Mouse (Mus musculus) hindbrain, embryonic 11.5 days (tissue): ENCODE measurements around the gene Bub3. TPM values are rescaled to one million over a fixed set of nuclear protein-coding genes. Genes with fewer than 3 reads are reported as not detected.

Experiments
- ATAC-seq: fragments of 200-750 bp; cut with Nextera tagmentation; 2 replicates; pipeline ENCODE4 v1.8.0; 2017; ENCODE audit warnings: mild to moderate bottlenecking, moderate TSS enrichment, moderate library complexity; ENCODE audit not compliant: low FRiP score
- DNase-seq: peaks from one replicate; pipeline ENCODE4 v3.0.0-alpha.2; 2015; ENCODE audit warnings: low spot score
- H3K27ac ChIP-seq: fragments of 300-500 bp; sonication (generic); 2 replicates; pipeline ENCODE4 v1.5.1; 2014; ENCODE audit warnings: mild to moderate bottlenecking, low read depth, low read length
- H3K27me3 ChIP-seq: fragments of 300-500 bp; sonication (generic); 2 replicates; pipeline ENCODE4 v1.6.1; 2014; ENCODE audit warnings: mild to moderate bottlenecking, low read length, moderate library complexity, mixed read lengths; ENCODE audit not compliant: control insufficient read depth, insufficient read depth
- H3K36me3 ChIP-seq: fragments of 300-500 bp; sonication (generic); 2 replicates; pipeline ENCODE4 v1.6.1; 2014; ENCODE audit warnings: mild to moderate bottlenecking, low read length, moderate library complexity, mixed read lengths; ENCODE audit not compliant: control insufficient read depth, insufficient read depth
- H3K4me1 ChIP-seq: fragments of 300-500 bp; sonication (generic); replicated peaks from 2 replicates; pipeline ENCODE4 v1.6.1; 2014; ENCODE audit warnings: low read length, mixed read lengths; ENCODE audit not compliant: control insufficient read depth, insufficient read depth
- H3K4me2 ChIP-seq: fragments of 300-500 bp; sonication (generic); replicated peaks from 2 replicates; pipeline ENCODE4 v1.6.1; 2014; ENCODE audit warnings: mild to moderate bottlenecking, low read depth, low read length
- H3K4me3 ChIP-seq: fragments of 300-500 bp; sonication (generic); 2 replicates; pipeline ENCODE4 v1.5.1; 2014; ENCODE audit warnings: low read depth, low read length
- H3K9ac ChIP-seq: fragments of 300-500 bp; sonication (generic); 2 replicates; pipeline ENCODE4 v1.6.1; 2014; ENCODE audit warnings: low read depth, low read length
- H3K9me3 ChIP-seq: fragments of 300-500 bp; sonication (generic); 2 replicates; pipeline ENCODE4 v1.6.1; 2016; ENCODE audit warnings: low read length; ENCODE audit not compliant: control insufficient read depth
- WGBS: fragments of 180-500 bp; shearing (Covaris S2); extraction: QIAGEN DNeasy Blood & Tissue Kit; methylation state at CpG from one replicate; pipeline ENCODE4 v1.1.7; 2014; 5-methylcytosine and 5-hydroxymethylcytosine counted together
- polyA plus RNA-seq: library from polyadenylated mRNA; unstranded; fragments of >200 nt; fragmentation: Nextera tagmentation; extraction: Ambion mirVana; gene quantifications from 2 replicates; pipeline ENCODE4 v1.2.1, GENCODE M21; 2014

The Bub3 gene
- polyA plus RNA-seq, 1 experiment from 2014 or later = 278 TPM

- peaks cover 90% of the 10 kb centered on the region for H3K27me3 ChIP-seq
- peaks cover 14% of the 10 kb centered on the region; the same call in 1 of the 2 replicates for H3K4me1 ChIP-seq
- H3K4me3 ChIP-seq = peak overlapping the region; percentile 37
- no peaks in the 10 kb centered on the region for H3K9me3 ChIP-seq
- ATAC-seq (peak; percentile 36; the same call in 1 of the 2 replicates), DNase-seq (peak; percentile 68)
- WGBS = under 1% methylated on average over 45 of the region's 45 CpGs
- peak overlapping the region; percentile 38; the same call in 1 of the 2 replicates for H3K9ac ChIP-seq
- peak overlapping the region; percentile 66 for H3K4me2 ChIP-seq
- H3K27ac ChIP-seq = peak overlapping the region; percentile 54; the same call in 1 of the 2 replicates
- H3K36me3 ChIP-seq = no peaks in the 10 kb centered on the region
Observed at GRCm38 (mm10) chr7:131554341-131555180, 5.5 kb upstream of the Bub3 start.

GRCm38 (mm10) chr7:131555301-131556081 lies 4.5 kb upstream of the Bub3 start:
- H3K27me3 ChIP-seq = peaks cover 80% of the 10 kb centered on the region
- no peak overlapping the region; the same call in 1 of the 2 replicates for H3K9ac ChIP-seq
- peaks cover 14% of the 10 kb centered on the region; the same call in 1 of the 2 replicates for H3K4me1 ChIP-seq
- no peak overlapping the region; the same call in 1 of the 2 replicates for H3K27ac ChIP-seq
- H3K36me3 ChIP-seq = no peaks in the 10 kb centered on the region
- WGBS = under 1% methylated on average over 65 of the region's 68 CpGs
- DNase-seq = peak; percentile 71
- H3K4me3 ChIP-seq = peak overlapping the region; percentile 23
- no peaks in the 10 kb centered on the region for H3K9me3 ChIP-seq
- no peak for ATAC-seq
- peak overlapping the region; percentile 21 for H3K4me2 ChIP-seq

GRCm38 (mm10) chr7:131556116-131556515 lies 3.9 kb upstream of the Bub3 start:
- Histone ChIP-seq H3K9me3 (no peaks in the 10 kb centered on the region), H3K36me3 (no peaks in the 10 kb centered on the region), H3K4me1 (peaks cover 14% of the 10 kb centered on the region; the same call in 1 of the 2 replicates), H3K27me3 (peaks cover 74% of the 10 kb centered on the region), H3K4me2 (no peak overlapping the region), H3K9ac (no peak overlapping the region), H3K4me3 (peak overlapping the region; percentile 23), H3K27ac (no peak overlapping the region; the same call in 1 of the 2 replicates)
- ATAC-seq (no peak), DNase-seq (peak; percentile 59)
- WGBS = 1% methylated on average over 9 of the region's 9 CpGs

GRCm38 (mm10) chr7:131556541-131557271 lies 3.3 kb upstream of the Bub3 start:
- no peaks in the 10 kb centered on the region for H3K36me3 ChIP-seq
- no peaks in the 10 kb centered on the region for H3K9me3 ChIP-seq
- H3K4me2 ChIP-seq = peak overlapping the region; percentile 12; the same call in 1 of the 2 replicates
- DNase-seq (peak; percentile 66), ATAC-seq (no peak)
- no peak overlapping the region for H3K27ac ChIP-seq
- H3K4me3 ChIP-seq = peak overlapping the region; percentile 12; the same call in 1 of the 2 replicates
- H3K27me3 ChIP-seq = peaks cover 68% of the 10 kb centered on the region
- H3K9ac ChIP-seq = 0 out of 2 replicates have a peak overlapping the region, but pooled peaks have one; percentile 19
- under 1% methylated on average over 37 of the region's 37 CpGs for WGBS
- peaks cover 14% of the 10 kb centered on the region; the same call in 1 of the 2 replicates for H3K4me1 ChIP-seq

GRCm38 (mm10) chr7:131557751-131558150 lies 2.3 kb upstream of the Bub3 start:
- H3K36me3 ChIP-seq = peaks cover 3% of the 10 kb centered on the region; the same call in 1 of the 2 replicates
- H3K4me1 ChIP-seq = peaks cover 13% of the 10 kb centered on the region; the same call in 1 of the 2 replicates
- DNase-seq = no peak
- no peak overlapping the region for H3K9ac ChIP-seq
- 38% methylated on average over 2 of the region's 2 CpGs for WGBS
- H3K4me3 ChIP-seq = no peak overlapping the region
- H3K27ac ChIP-seq = no peak overlapping the region
- peaks cover 58% of the 10 kb centered on the region for H3K27me3 ChIP-seq
- no peak overlapping the region for H3K4me2 ChIP-seq
- H3K9me3 ChIP-seq = no peaks in the 10 kb centered on the region
- no peak for ATAC-seq

- ATAC-seq (peak; percentile 65), DNase-seq (peak; percentile 81)
- peaks cover 29% of the 10 kb centered on the region for H3K27me3 ChIP-seq
- H3K4me1 ChIP-seq = 0 out of 2 replicates have a peak, but pooled peaks cover 1% of the 10 kb centered on the region
- H3K4me2 ChIP-seq = peak overlapping the region; percentile 68
- H3K9ac ChIP-seq = peak overlapping the region; percentile 91
- H3K4me3 ChIP-seq = peak overlapping the region; percentile 84
- 1% methylated on average over 14 of the region's 14 CpGs for WGBS
- H3K36me3 ChIP-seq = peaks cover 9% of the 10 kb centered on the region; the same call in 1 of the 2 replicates
- no peaks in the 10 kb centered on the region for H3K9me3 ChIP-seq
- peak overlapping the region; percentile 86 for H3K27ac ChIP-seq
Observed at GRCm38 (mm10) chr7:131560697-131561042, 648 bp downstream of the Bub3 start.

GRCm38 (mm10) chr7:131575246-131575645 lies 15.2 kb downstream of the Bub3 start:
- no peak overlapping the region for H3K4me3 ChIP-seq
- 74% methylated on average over 6 of the region's 6 CpGs for WGBS
- no peak overlapping the region for H3K27ac ChIP-seq
- H3K27me3 ChIP-seq = no peaks in the 10 kb centered on the region
- no peak overlapping the region for H3K9ac ChIP-seq
- DNase-seq (no peak), ATAC-seq (no peak)
- H3K36me3 ChIP-seq = peaks cover 10% of the 10 kb centered on the region; the same call in 1 of the 2 replicates
- H3K9me3 ChIP-seq = no peaks in the 10 kb centered on the region
- no peaks in the 10 kb centered on the region for H3K4me1 ChIP-seq
- no peak overlapping the region for H3K4me2 ChIP-seq

- Histone ChIP-seq H3K27ac (no peak overlapping the region), H3K4me1 (no peaks in the 10 kb centered on the region), H3K27me3 (no peaks in the 10 kb centered on the region), H3K9ac (no peak overlapping the region), H3K4me3 (no peak overlapping the region), H3K9me3 (no peaks in the 10 kb centered on the region), H3K4me2 (no peak overlapping the region), H3K36me3 (no peaks in the 10 kb centered on the region)
- no peak for ATAC-seq
- 71% methylated on average over 9 of the region's 9 CpGs for WGBS
- DNase-seq = no peak
Observed at GRCm38 (mm10) chr7:131582178-131582577, 22.2 kb downstream of the Bub3 start.
